Mouse (Mus musculus) kidney, adult 18-20 months (tissue): ENCODE measurements around the gene Msi2.

ENCODE experiments used
- DNase-seq: peaks from one replicate; pipeline ENCODE4 v3.0.0; 2021

Msi2 gene

GRCm38 (mm10) chr11:88293631-88294393, 424.5 kb downstream of the Msi2 start, which contains the start of gene Ccdc182:
Gene Ccdc182, plus strand, starts transcription at chr11:88294058.
- peak; percentile 41 for DNase-seq

- peak; percentile 34 for DNase-seq
These were observed 426.6 kb downstream of the Msi2 start for GRCm38 (mm10) chr11:88291688-88292087.

GRCm38 (mm10) chr11:88291245-88291644, 427.1 kb downstream of the Msi2 start:
- DNase-seq = no peak
